Mouse (Mus musculus): ENCODE data around the gene Sc5d. TPM values are rescaled to one million over a fixed set of nuclear protein-coding genes. Genes with fewer than 3 reads are reported as not detected.

The Sc5d gene
- polyA plus RNA-seq, 1 experiment, result 65.9 TPM

DNA sequence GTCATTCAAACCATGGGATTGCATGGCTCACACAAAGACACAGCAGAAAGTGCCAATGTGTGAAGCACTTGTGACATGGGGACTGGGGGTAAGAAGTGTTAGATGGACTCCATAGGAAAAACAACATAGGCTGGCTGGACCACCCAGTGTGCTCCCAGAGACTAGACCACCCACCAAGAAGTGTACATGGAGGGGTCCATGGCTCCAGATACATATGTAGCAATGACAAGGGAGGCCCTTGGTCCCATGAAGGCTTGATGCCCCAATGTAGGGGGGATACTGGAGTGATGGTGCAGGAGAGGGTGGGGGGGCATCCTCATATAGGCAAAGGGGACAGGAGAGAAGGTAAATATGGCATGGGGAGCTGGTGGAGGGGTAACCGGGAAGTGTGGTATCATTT, 13.6 kb upstream of the Sc5d start:
- Histone ChIP-seq H3K27ac (ENCODE audit: insufficient read depth, low read length) (no peak overlapping the region), H3K4me1 (ENCODE audit: control insufficient read depth, insufficient read depth, low read length) (peaks cover 12% of the 10 kb centered on the region), H3K4me3 (ENCODE audit: insufficient read depth, low read length) (no peak overlapping the region)
- TF ChIP-seq CTCF (IDR thresholded peaks at IDR 0.05; ENCODE audit: borderline replicate concordance, insufficient read depth, low read length), result no peak
- no peak for TF ChIP-seq POLR2A (IDR thresholded peaks at IDR 0.05; ENCODE audit: low read depth, low read length)

DNA sequence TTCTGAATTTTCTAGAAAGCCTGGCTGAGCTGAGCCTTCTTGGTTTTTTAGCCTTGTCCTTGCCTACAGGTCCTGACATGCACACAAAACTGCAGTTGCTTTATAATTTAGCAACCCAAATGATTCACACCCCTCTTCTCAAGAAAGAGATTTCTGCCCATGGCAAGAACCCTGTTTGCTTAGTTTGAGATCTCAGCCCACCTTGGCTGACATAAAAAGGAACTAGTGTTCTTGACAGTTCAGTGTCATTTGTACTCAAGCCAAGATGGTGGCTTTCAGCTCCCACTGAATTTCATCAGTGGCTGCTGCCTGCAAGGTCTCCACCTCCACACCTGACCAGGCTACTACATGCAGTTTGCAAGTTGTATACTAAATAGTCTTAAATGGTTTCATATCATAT, 13.1 kb upstream of the Sc5d start:
- Histone ChIP-seq H3K4me3 (ENCODE audit: insufficient read depth, low read length) (no peak overlapping the region), H3K27ac (ENCODE audit: insufficient read depth, low read length) (no peak overlapping the region), H3K4me1 (ENCODE audit: control insufficient read depth, insufficient read depth, low read length) (peaks cover 13% of the 10 kb centered on the region)
- TF ChIP-seq POLR2A (IDR thresholded peaks at IDR 0.05; ENCODE audit: low read depth, low read length) (no peak), CTCF (IDR thresholded peaks at IDR 0.05; ENCODE audit: borderline replicate concordance, insufficient read depth, low read length) (no peak)

DNA sequence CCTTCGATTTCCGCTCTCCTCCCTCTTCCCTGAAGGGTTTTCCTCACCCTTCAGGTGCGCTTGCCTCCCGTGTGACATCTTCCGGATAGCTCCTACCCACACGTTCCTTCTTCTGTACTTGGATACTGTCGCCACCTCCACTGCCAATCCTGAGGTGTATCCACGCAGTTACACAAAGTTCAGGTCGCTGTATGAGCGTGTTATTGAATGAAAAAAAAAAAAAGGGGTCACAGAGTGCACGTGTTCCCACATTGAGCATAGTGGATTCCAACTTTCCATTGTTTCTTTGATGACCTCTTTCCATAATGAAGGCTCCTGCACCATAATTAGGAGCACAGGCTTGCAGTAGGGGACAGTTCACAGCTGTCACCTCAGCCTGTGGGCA, 11.7 kb upstream of the Sc5d start:
- TF ChIP-seq POLR2A (IDR thresholded peaks at IDR 0.05; ENCODE audit: low read depth, low read length), result no peak
- TF ChIP-seq CTCF (IDR thresholded peaks at IDR 0.05; ENCODE audit: borderline replicate concordance, insufficient read depth, low read length), result no peak
- Histone ChIP-seq H3K4me3 (ENCODE audit: insufficient read depth, low read length) (no peak overlapping the region), H3K27ac (ENCODE audit: insufficient read depth, low read length) (no peak overlapping the region), H3K4me1 (ENCODE audit: control insufficient read depth, insufficient read depth, low read length) (peaks cover 16% of the 10 kb centered on the region)

DNA sequence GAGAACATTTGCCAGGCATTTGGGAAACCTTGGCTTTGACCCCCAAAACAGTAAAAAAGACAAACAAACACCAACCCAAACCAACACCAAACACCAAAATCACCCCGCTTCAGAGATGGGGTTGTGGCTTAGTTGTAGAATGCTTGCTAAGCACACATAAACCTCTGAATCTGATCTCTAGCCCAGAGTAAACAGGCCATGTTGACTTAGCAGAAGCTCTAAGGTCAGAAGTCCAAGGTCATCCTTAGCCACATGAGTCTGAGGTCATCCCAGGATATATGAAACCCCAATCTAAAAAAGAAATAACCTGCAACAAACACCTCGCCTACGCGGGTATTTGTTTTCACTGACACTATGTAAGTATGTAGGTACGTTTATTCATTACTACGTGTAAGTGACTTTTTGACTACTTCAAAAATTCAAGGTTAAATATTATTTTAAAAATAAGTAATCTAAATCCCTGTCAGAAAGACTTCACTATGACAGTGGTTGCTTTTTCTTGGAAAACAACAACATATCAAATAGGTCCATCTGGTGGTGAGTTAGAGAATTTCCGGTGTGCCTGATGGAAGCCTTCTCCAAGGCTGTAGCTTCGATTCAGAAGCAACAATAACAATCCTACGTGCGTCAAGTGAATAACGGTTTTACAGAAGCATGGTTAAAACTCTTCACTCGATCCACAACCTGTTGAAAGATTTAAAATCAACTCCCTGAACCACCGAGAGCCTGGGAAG, 11.1 kb upstream of the Sc5d start:
- H3K4me1 ChIP-seq (ENCODE audit: control insufficient read depth, insufficient read depth, low read length), result peaks cover 16% of the 10 kb centered on the region
- no peak overlapping the region for H3K27ac ChIP-seq (ENCODE audit: insufficient read depth, low read length)
- TF ChIP-seq POLR2A (IDR thresholded peaks at IDR 0.05; ENCODE audit: low read depth, low read length) (no peak), CTCF (IDR thresholded peaks at IDR 0.05; ENCODE audit: borderline replicate concordance, insufficient read depth, low read length) (no peak)
- H3K4me3 ChIP-seq (ENCODE audit: insufficient read depth, low read length), result no peak overlapping the region

GRCm38 (mm10) chr9:42273682-42274296, 9.7 kb upstream of the Sc5d start:
- H3K4me1 ChIP-seq (ENCODE audit: control insufficient read depth, insufficient read depth, low read length), result peaks cover 16% of the 10 kb centered on the region
- no peak overlapping the region for H3K4me3 ChIP-seq (ENCODE audit: insufficient read depth, low read length)
- peak overlapping the region; percentile 83 for H3K27ac ChIP-seq (ENCODE audit: insufficient read depth, low read length)
- TF ChIP-seq CTCF (IDR thresholded peaks at IDR 0.05; ENCODE audit: borderline replicate concordance, insufficient read depth, low read length), result no peak

DNA sequence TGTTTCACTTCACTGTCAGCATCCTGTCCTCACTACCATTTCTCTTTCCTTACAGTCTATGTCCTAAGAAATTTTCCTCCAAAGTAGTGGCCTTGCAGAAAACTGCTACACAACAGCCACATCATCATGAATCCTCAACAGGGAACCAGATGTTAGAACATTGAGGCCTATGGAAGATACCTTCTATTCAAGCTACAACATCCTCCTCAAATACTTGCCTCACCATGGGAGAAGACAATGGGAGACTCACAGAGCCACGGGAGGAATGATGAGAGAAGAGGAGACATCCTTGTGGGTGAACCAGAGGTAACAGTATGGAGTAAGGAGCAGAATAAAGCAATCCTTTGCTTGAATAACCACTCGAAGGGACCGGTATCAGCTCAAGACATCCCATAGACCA, 9.1 kb upstream of the Sc5d start:
- peaks cover 16% of the 10 kb centered on the region for H3K4me1 ChIP-seq (ENCODE audit: control insufficient read depth, insufficient read depth, low read length)
- no peak overlapping the region for H3K4me3 ChIP-seq (ENCODE audit: insufficient read depth, low read length)
- TF ChIP-seq CTCF (IDR thresholded peaks at IDR 0.05; ENCODE audit: borderline replicate concordance, insufficient read depth, low read length) (no peak), POLR2A (IDR thresholded peaks at IDR 0.05; ENCODE audit: low read depth, low read length) (no peak)
- peak overlapping the region; percentile 83 for H3K27ac ChIP-seq (ENCODE audit: insufficient read depth, low read length)

DNA sequence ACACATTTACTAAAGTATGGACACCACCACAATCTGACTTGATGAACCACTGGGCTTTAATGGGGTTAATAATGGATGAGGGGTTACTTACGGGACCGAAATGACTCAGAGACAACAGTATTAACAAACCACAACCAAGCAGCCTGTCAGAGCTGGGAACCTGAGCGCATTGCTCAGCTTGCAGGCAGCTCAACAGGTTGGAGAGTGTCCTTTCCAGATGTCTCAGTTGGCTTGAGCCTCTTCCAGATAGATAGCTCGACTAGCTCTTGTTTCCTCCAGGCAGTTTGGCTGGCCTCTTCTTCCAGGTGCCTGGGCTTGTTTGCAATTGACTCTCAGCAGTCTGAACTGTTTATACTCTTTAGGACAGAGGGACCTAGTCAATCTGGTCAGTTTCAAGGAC, 8.6 kb upstream of the Sc5d start:
- H3K27ac ChIP-seq (ENCODE audit: insufficient read depth, low read length), result peak overlapping the region; percentile 83
- no peak overlapping the region for H3K4me3 ChIP-seq (ENCODE audit: insufficient read depth, low read length)
- peaks cover 16% of the 10 kb centered on the region for H3K4me1 ChIP-seq (ENCODE audit: control insufficient read depth, insufficient read depth, low read length)
- TF ChIP-seq POLR2A (IDR thresholded peaks at IDR 0.05; ENCODE audit: low read depth, low read length) (no peak), CTCF (IDR thresholded peaks at IDR 0.05; ENCODE audit: borderline replicate concordance, insufficient read depth, low read length) (no peak)

- H3K4me3 ChIP-seq (ENCODE audit: insufficient read depth, low read length), result no peak overlapping the region
- H3K27ac ChIP-seq (ENCODE audit: insufficient read depth, low read length), result 0 out of 2 replicates have a peak overlapping the region, but pooled peaks have one; percentile 0
- TF ChIP-seq POLR2A (IDR thresholded peaks at IDR 0.05; ENCODE audit: low read depth, low read length) (no peak), CTCF (IDR thresholded peaks at IDR 0.05; ENCODE audit: borderline replicate concordance, insufficient read depth, low read length) (no peak)
- peaks cover 16% of the 10 kb centered on the region for H3K4me1 ChIP-seq (ENCODE audit: control insufficient read depth, insufficient read depth, low read length)
Observed at GRCm38 (mm10) chr9:42271456-42271855, 7.4 kb upstream of the Sc5d start.

GRCm38 (mm10) chr9:42270617-42271016, 6.6 kb upstream of the Sc5d start:
- Histone ChIP-seq H3K4me3 (ENCODE audit: insufficient read depth, low read length) (no peak overlapping the region), H3K4me1 (ENCODE audit: control insufficient read depth, insufficient read depth, low read length) (peaks cover 16% of the 10 kb centered on the region), H3K27ac (ENCODE audit: insufficient read depth, low read length) (no peak overlapping the region)
- TF ChIP-seq POLR2A (IDR thresholded peaks at IDR 0.05; ENCODE audit: low read depth, low read length) (no peak), CTCF (IDR thresholded peaks at IDR 0.05; ENCODE audit: borderline replicate concordance, insufficient read depth, low read length) (no peak)

DNA sequence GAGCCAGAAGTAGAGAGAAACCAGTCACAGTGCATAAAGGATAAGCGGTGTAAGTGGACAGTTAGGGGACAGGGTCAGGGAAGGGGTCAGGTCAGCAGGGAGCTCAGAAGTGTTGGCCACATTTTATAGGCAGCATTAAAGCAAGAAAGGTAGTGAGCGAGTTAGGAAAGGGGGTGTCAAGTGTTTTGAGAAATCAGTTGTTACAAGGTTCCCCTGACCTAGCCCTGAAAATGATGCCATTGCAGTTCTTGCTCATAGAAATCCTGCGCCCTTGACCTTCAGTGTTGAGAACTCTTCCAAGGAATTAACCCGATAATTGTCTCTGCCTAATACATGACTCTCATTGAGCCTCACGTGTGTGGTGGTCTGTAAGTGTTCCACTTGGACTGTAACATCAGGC, 6.0 kb upstream of the Sc5d start:
- Histone ChIP-seq H3K4me3 (ENCODE audit: insufficient read depth, low read length) (no peak overlapping the region), H3K27ac (ENCODE audit: insufficient read depth, low read length) (no peak overlapping the region), H3K4me1 (ENCODE audit: control insufficient read depth, insufficient read depth, low read length) (peaks cover 16% of the 10 kb centered on the region)
- TF ChIP-seq CTCF (IDR thresholded peaks at IDR 0.05; ENCODE audit: borderline replicate concordance, insufficient read depth, low read length), result no peak
- TF ChIP-seq POLR2A (IDR thresholded peaks at IDR 0.05; ENCODE audit: low read depth, low read length), result no peak

Data from embryonic fibroblast, embryonic 13.5 days (primary cell).